Mouse (Mus musculus): ENCODE results near the gene Fscn2.
"Not testable (repeated sequence)": the region's sequence is repeated elsewhere in the genome, so short reads cannot be mapped to it uniquely, and the experiment has no call there.

The Fscn2 gene

GRCm38 (mm10) chr11:120406445-120406844 is 45.1 kb downstream of the Fscn2 start:
- no peak for DNase-seq

- not testable (repeated sequence) for DNase-seq
Measured at GRCm38 (mm10) chr11:120413621-120414020, 52.3 kb downstream of the Fscn2 start.

All from thymus, postnatal 25 days (tissue).